Mouse (Mus musculus): Measurements from ENCODE around the gene Cldn15.
A peak's percentile ranks its signal among the peaks of the same experiment; 100 is the strongest.
"Not testable (repeated sequence)": the region's sequence is repeated elsewhere in the genome, so short reads cannot be mapped to it uniquely, and the experiment has no call there.

Gene Cldn15

DNA sequence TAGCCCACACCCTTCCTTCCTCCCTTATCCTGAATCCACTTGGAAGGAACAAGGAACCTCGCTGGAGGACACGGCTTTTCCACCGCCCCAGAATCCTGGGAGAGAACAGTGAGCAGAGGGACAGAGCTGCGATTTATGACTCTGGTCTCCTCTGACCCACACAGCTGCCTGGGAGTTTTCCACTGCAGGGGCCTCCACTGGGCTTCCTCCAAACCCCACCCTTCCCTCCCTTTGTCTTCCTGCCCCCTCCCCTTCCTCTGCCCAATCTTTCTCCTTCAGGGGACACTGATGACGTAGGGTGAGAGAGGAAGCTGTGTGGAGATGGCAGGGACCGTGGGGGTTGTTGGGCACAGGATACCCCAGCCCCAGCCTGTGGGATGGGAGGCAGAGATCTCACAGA lies at the start of gene Cldn15:
Gene Cldn15 (plus strand): TSS at position 286 of the 400 bp plus-strand sequence.
- DNase-seq (ENCODE audit: extremely low read depth, insufficient read length, low spot score): no peak

GRCm38 (mm10) chr5:136917613-136918242 lies 48.7 kb upstream of the Cldn15 start:
- no peak for DNase-seq (ENCODE audit: extremely low read depth, insufficient read length, low spot score)

GRCm38 (mm10) chr5:136918655-136919472 lies 47.6 kb upstream of the Cldn15 start:
- peak; percentile 91 for DNase-seq (ENCODE audit: extremely low read depth, insufficient read length, low spot score)

DNA sequence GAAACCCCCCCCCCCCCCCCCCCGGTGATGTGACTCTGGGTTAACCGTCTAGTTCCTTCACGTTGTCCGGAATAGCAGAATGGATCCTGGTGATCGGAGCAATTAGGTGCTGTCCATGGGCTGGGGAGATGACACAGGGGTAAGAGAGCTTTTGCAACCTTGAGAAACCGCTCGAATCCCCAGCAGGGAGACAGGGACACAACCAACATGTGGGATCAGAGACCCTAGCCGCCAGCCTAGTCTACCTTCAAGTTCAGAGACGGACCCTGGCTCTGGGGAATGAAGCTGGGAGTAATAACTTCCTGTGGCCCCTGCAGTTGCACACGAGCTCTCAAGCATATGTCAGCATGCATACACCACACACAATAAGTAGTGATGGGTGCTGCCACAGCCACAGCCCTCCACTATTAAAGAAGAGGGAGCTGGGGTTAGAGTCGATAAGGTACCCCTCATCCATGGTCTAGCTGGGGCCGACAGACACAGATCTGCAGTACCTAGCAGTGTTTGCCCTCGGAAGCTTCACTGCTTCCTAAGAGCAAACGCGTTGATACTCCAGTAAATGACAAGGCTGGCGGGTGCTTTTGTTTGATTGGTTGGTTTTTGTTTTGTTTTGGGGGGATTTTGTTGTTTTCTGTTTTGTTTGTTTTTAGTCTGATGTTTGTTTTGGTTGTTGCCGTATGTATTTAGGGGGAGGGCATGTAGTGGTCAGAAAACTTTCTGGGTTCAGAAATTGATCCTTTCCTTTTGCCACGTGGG lies 46.7 kb upstream of the Cldn15 start:
- DNase-seq (ENCODE audit: extremely low read depth, insufficient read length, low spot score): peak; percentile 31

DNA sequence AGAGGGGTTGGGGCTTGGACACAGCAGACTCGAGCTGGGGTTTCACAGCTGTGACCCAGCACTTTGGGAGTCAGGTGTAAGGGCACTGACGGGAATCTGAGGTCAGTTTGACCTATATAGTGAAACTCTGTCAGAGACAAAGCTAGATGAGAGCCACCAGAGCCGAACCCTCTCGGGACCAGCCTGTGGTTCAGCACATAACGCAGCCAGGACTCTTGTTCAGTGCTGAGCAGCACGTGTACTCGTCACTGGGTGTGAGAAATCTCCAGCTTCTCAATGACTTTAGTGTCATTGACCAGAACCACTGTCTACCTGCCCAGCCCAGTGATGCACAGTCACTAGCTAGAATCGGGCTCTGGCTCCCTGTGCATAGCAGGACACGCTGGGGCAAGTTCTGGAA lies 43.6 kb upstream of the Cldn15 start:
- DNase-seq (ENCODE audit: extremely low read depth, insufficient read length, low spot score): no peak

DNA sequence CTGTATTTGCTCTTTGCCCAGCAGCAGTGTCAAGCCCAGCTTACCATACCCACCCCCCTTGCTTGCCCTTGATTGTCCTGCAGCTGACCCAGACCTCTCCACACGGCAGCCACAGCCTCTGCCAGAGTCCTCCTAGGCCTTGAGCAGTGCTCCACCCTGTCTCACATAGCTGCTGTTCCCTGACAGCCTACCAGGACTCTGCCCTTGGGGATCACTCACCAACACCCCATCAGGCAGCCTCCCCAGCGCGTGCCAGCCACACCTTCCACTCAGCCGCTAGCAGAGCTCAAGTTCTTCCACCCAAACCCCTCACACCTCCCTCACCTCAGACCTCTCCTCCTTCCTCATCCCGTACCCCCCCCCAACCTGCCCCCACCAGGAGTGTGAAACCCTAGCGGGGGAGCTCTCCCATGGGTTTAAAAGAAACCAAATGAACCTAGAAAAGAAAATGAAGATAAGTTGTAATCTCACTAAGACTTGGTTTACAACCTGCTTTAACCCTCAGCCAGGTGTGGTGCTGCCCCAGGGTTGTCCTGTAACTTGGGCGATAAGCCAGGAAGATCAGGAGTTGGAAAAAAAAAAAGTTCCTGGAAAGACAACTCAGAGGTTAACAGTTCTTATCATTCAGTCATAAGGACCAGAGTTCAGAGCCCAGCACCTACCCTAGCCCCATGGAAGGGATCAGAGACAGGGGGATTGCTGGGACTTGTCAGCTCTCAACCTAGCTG lies 42.5 kb upstream of the Cldn15 start:
- no peak for DNase-seq (ENCODE audit: extremely low read depth, insufficient read length, low spot score)

DNA sequence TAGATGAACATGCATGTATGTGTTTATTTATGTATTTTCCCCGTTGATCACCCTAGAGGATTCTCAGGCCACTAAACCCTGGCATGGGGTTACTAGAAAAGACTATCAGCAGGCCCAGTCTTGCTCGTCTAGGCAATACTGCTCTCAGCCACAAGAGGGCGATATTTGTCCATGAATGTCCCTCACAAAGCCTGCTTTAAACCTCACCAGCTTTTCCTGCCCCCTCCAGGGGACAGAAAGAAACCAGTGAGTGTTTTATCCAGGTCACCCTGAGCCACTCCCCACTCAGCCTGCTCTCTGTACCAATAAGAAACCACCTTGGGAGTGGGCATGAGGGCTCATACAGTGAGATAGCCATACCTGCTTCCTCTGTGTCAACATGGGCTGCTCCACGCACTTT lies 37.3 kb upstream of the Cldn15 start:
- DNase-seq (ENCODE audit: extremely low read depth, insufficient read length, low spot score): no peak

- DNase-seq (ENCODE audit: extremely low read depth, insufficient read length, low spot score): no peak
Measured at GRCm38 (mm10) chr5:136931896-136932295, 34.5 kb upstream of the Cldn15 start.

DNA sequence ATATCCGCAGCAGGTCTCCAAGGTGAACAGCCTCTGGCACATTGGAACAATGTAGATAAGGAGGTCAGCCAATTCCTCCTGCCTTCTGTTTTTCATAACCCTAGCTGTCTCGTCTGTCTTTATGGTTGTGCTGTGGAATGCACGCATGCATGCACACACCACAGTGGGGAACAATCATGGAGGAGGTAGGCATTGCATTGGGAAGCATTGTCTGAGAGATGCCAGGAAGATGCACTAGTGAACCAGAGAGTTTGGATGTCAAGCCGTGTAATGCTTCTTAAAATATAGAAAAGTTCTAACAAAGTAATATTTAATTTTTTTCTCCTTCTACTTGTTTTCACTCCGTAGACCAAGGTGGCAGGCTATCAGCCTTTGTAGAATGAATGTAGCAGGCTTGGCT lies 33.5 kb upstream of the Cldn15 start:
- DNase-seq (ENCODE audit: extremely low read depth, insufficient read length, low spot score): no peak

DNA sequence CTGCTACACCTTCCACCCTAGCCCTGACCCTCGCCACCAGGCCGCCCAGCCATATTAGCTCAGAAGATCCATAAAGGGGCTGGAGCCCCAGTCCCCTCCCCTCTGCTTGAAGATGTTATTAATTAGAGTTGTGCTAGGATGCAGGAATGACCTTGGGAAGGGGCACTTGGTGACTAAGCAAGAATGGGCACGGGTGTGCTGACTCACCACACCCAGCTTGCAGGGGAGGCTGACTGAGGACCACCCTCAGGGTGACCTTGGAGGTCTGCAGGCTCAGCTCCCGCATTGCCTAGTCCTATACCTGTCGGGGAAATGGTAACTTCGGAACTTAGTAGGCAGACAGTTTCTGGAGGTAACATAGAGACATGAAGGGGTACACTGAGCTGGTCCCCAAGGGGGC lies 32.5 kb upstream of the Cldn15 start:
- DNase-seq (ENCODE audit: extremely low read depth, insufficient read length, low spot score): no peak

DNA sequence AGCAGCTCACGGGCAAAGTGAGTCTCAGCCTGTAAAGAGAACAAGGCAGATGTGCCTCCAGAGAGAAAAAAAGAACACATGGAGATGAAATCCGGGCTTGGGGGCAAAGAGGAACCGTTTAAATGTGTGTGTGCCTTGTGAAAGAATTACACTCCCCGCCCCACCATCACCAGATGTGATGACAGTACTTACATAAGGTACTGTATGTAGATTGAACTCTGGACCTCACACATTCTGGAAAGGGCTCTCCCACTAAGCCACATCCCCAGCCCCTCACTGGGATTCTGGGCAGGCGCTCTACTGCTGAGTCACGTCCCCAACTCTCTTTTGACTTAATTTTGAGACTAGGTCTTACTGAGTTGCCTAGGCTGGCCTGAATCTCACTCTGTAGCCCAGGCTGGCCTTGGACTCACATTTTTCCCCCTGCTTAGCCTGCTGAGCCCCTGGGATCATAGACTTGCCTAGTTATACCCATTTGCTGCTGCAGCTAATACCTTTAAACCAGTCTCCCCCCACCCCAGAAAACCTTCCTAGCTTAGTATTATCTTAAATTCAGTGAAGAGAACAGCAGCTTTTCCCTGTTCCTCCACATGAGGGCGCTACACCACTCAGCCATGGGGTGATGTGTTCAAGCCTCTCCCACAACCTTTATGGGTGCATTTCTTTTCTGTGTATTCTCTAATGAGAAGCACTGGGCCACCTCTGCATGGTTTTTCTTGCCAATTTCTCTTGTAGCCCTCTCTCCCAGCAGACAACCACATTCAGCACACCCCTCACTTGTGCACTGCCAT lies 30.3 kb upstream of the Cldn15 start:
- no peak for DNase-seq (ENCODE audit: extremely low read depth, insufficient read length, low spot score)

DNA sequence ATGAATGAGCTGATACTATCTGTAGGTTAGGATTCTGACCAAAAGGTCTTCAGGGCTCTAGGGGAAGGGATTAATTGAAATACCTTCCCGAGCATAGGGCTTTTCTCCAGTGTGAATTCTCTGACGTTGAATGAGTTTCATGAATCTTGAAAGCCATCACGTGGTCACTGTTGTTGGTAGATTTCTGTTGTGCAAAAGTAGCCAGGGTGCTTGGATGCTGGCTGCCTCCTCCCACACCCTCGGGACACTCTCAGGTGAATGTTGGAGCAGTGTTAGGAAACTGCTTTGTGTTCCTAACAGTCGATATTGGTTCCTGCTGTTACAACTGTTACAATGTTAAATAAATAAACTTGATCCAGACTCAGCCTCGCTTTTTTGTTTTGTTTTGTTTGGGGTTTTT lies 29.7 kb upstream of the Cldn15 start:
- no peak for DNase-seq (ENCODE audit: extremely low read depth, insufficient read length, low spot score)

- DNase-seq (ENCODE audit: extremely low read depth, insufficient read length, low spot score): no peak
Measured at GRCm38 (mm10) chr5:136937621-136938020, 28.8 kb upstream of the Cldn15 start.

DNA sequence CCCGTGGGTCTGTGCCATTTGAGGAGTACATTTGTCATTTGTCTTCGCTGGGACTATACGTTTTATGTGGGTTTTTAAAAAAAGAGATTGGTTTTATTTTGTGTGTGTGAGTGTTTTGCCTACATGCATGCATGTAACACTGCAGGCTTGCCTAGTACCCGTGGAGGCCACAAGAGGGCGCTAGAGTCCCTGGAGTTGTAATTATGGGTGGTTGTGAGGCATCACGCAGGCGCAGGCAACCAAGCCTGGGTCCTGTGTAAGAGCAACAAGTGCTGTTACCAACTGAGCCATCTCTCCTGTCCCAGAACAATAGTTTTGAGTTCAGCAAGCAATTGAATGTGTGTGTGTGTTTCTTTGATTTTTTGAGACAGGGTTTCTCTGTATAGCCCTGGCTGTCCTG lies 27.1 kb upstream of the Cldn15 start:
- DNase-seq (ENCODE audit: extremely low read depth, insufficient read length, low spot score): no peak

- not testable (repeated sequence) for DNase-seq (ENCODE audit: extremely low read depth, insufficient read length, low spot score)
Measured at GRCm38 (mm10) chr5:136940029-136940428, 26.4 kb upstream of the Cldn15 start.

GRCm38 (mm10) chr5:136940845-136941560 lies 25.4 kb upstream of the Cldn15 start:
- no peak for DNase-seq (ENCODE audit: extremely low read depth, insufficient read length, low spot score)

- DNase-seq (ENCODE audit: extremely low read depth, insufficient read length, low spot score): no peak
Measured at GRCm38 (mm10) chr5:136942781-136943180, 23.6 kb upstream of the Cldn15 start.

DNA sequence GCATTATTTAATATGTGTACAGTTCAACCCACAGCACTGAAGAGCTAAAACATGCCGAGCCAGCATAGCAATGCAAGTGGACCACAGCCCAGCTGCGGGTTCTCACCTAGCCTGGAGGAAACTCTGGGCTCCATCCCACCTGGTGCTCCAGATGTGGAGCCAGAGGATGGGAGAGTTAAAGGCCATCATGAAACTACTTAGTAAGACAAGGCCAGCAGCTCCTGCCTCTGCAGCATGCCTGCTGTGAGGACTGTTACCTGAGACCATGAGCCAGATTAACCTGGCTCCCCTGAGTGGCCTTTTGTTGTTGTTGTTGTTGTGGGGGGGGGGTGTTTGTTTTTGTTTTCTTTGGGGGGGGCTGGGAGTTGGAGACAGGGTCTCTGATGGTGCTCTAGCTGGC lies 23.0 kb upstream of the Cldn15 start:
- DNase-seq (ENCODE audit: extremely low read depth, insufficient read length, low spot score): no peak

- no peak for DNase-seq (ENCODE audit: extremely low read depth, insufficient read length, low spot score)
Measured at GRCm38 (mm10) chr5:136945084-136945483, 21.3 kb upstream of the Cldn15 start.

All from 3134 (cell line).